Mouse (Mus musculus): Measurements from ENCODE around the gene Gm11563. TPM values are rescaled to one million over a fixed set of nuclear protein-coding genes. Genes with fewer than 3 reads are reported as not detected.
"Not testable (repeated sequence)": the region's sequence is repeated elsewhere in the genome, so short reads cannot be mapped to it uniquely, and the experiment has no call there.

Gm11563 gene
- not detected for total RNA-seq (2021)

GRCm38 (mm10) chr11:99658467-99659010 is at the start of gene Gm11563:
Gene Gm11563, minus strand, starts transcription at chr11:99658960.
- DNase-seq (ENCODE audit: extremely low spot score in 1 of 2, low spot score in 2 of 2); intact Hi-C loops (cut with DNase I): not testable (repeated sequence)

DNA sequence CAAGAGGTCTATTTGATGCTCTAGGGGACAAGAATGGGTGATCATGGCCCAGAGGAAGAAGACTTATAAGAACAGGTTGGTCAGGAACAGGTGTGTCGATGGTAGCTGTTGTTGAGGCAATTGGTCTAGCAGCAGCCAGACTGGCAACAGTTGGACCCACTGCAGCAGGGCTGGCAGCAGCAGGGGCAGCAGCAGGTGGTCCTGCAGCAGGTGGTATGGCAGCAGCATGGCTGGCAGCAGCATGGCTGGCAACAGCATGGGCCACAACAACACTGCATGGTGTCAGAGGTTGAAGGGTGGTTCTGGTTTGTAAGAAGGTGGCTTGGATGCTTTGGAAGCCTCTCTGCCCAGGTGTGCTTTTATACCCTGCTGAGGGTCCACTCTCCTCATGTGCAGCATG is 31.7 kb upstream of the Gm11563 start, which contains the start of gene Gm14190:
Gene Gm14190 (minus strand): TSS at position 278 of the 400 bp plus-strand sequence.
- DNase-seq (ENCODE audit: extremely low spot score in 1 of 2, low spot score in 2 of 2): no peak
- intact Hi-C loops (cut with DNase I): loop anchor here (10.0 kb wide), 1 partner anchor 274 kb away; no protein-coding TSS in a partner anchor

GRCm38 (mm10) chr11:99685235-99685634 is 26.5 kb upstream of the Gm11563 start:
- DNase-seq (ENCODE audit: extremely low spot score in 1 of 2, low spot score in 2 of 2): not testable (repeated sequence)
- intact Hi-C loops (cut with DNase I): loop anchor here (5.0 kb wide), 1 partner anchor 37 kb away; no protein-coding TSS in a partner anchor

GRCm38 (mm10) chr11:99683481-99683880 is 24.7 kb upstream of the Gm11563 start:
- no peak for DNase-seq (ENCODE audit: extremely low spot score in 1 of 2, low spot score in 2 of 2)
- intact Hi-C loops (cut with DNase I): no loop called here

- intact Hi-C loops (cut with DNase I): no loop called here
- DNase-seq (ENCODE audit: extremely low spot score in 1 of 2, low spot score in 2 of 2): no peak
Measured at GRCm38 (mm10) chr11:99665860-99666259, 7.1 kb upstream of the Gm11563 start, which contains the start of gene Krtap4-6. Gene Krtap4-6, minus strand, starts transcription at chr11:99665960.

DNA sequence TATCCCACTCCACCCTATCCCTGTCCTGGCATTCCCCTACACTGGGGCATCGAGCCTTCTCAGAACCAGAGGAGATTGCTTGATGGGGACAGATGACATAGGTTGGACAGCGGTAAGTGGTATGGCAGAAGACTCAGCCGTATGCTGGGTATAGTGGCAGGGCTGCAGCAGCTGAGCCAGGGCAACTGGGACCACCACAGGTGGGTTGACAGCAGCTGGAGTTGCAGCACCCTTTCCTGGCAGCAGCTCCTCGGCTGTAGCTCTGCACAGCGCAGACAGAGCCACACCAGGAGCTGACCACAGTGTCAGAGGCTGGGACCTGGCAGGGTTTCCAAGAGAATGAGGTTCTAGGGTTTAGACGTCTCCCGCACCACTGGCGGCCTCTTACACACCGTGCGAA is 4.0 kb upstream of the Gm11563 start:
- DNase-seq (ENCODE audit: extremely low spot score in 1 of 2, low spot score in 2 of 2): no peak
- intact Hi-C loops (cut with DNase I): no loop called here

DNA sequence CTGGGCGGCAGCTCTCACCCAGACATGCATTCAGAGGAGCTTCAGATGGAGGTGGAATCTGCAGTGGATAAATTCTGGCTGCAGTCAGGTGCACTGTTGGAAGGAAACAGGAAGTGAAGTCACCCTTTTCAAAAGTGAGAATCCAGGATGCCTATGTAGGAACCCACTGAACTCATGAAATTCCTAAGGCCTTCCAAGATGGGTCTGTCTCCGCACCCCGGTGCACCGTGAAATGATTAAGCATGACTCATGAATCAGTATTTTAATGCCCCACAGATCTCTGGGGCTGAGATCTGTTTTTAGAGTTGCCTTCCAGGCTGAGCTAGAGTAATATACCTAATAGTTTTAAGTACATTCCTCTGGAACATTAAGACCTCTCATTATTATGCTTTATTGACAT is 496 bp upstream of the Gm11563 start:
- intact Hi-C loops (cut with DNase I): no loop called here
- DNase-seq (ENCODE audit: extremely low spot score in 1 of 2, low spot score in 2 of 2): no peak

DNA sequence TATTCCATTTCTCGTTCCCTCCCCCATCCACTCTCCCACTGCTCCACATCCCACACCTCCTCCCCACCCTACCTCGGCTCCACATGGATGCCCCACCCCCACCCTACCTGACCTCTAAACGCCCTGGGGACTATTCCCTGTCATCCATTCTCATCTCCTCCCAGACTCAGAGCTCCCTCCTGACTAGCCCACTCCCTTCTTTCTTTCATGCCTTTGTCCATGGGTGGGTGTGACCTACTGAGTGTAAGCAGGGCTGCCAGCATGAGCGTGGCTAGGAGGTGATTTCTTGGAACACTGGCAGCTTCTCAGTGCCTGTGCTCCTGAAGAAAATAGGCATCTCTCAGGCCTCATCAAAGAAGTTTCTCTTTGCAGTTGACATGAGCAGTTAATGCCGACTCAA is 1.7 kb downstream of the Gm11563 start:
- no peak for DNase-seq (ENCODE audit: extremely low spot score in 1 of 2, low spot score in 2 of 2)
- intact Hi-C loops (cut with DNase I): no loop called here

DNA sequence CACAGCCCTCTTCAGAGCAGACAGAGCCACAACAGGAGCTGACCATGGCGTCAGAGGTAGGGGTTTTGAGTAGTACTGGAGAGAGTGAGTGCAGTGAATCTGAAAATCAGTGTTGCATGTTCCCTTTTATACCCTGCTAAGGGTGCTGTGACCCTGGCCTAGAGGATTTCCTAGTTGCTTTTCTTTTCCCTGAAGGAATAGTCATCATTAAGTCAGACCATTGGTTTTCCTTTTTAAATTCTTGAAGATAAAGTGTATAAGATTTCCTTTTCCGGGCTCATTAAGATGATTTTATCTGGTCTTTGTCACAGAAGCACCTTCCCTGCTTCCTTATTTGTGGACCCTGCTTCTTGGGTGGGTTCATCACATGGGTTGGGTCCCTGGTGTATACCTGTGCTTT is 8.6 kb downstream of the Gm11563 start, which contains the start of gene Gm11555:
Gene Gm11555 (minus strand): TSS at position 101 of the 400 bp plus-strand sequence.
- intact Hi-C loops (cut with DNase I): no loop called here

DNA sequence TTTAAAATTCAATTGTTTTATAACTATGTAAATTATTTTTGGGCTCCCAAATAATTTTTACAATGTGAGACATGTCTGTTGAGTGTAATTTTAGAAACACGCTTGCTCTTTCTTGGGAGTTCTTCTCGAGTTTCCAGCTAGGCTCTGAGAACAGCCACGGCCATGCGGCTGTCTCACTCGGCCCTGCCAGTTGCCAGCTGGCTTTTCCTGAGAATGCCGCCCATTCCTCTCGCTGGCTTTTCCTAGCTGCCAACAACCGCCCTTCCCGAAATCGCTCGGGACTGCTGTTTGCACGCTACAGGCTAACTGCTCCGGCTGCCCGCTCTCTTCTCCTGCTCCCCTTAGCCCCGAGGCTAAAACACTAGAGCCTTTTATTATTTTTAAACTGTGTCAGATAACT is 12.3 kb downstream of the Gm11563 start:
- DNase-seq (ENCODE audit: extremely low spot score in 1 of 2, low spot score in 2 of 2): no peak

More for the DNA sequence above, 8.6 kb downstream of the Gm11563 start, which contains the start of gene Gm11555:
- no peak for DNase-seq (ENCODE audit: extremely low spot score in 1 of 2, low spot score in 2 of 2)

DNA sequence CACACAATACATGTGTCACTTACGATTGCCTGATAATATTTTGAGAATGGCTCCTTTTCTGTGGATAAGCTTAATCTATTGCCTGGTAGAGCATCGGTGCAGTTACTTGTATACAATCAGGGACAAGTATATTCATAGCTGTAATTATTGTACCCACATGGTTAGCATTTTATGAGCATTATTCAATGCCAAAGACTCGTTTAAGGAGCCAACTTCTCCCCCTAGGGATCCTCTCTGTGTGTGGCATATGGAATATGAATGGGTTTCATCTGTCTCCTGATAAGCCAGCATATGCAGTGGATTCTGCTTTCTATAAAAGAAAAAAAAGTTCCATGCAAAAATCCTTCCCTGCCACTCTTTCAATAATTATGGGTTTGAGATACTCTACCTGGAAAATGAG is 14.4 kb downstream of the Gm11563 start:
- no peak for DNase-seq (ENCODE audit: extremely low spot score in 1 of 2, low spot score in 2 of 2)
- intact Hi-C loops (cut with DNase I): no loop called here

More for the DNA sequence above, 12.3 kb downstream of the Gm11563 start:
- intact Hi-C loops (cut with DNase I): no loop called here

DNA sequence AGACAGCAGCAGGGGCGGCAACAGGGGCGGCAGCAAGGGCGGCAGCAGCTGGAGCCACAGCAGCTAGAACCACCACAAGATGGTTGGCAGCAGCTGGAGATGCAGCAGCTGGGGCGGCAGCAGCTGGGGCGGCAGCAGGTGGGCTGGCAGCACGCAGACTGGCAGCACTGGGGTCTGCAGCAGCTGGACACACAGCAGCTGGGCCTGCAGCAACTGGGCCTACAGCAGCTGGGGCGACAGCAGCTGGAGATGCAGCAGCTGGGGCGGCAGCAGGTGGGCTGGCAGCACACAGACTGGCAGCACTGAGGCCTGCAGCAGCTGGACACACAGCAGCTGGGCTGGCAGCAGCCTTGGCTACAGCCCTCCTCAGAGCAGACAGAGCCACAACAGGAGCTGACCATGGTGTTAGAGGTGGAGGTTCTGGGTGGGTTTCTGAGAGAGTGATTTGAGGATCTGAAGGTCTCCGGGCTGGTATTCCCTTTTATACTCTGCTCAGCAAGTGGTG is 15.1 kb downstream of the Gm11563 start, which contains the start of gene Krtap4-7:
Gene Krtap4-7 (minus strand): TSS at position 455 of the 505 bp plus-strand sequence.
- intact Hi-C loops (cut with DNase I); DNase-seq (ENCODE audit: extremely low spot score in 1 of 2, low spot score in 2 of 2): not testable (repeated sequence)

GRCm38 (mm10) chr11:99640926-99641325 is 17.8 kb downstream of the Gm11563 start:
- DNase-seq (ENCODE audit: extremely low spot score in 1 of 2, low spot score in 2 of 2): no peak

DNA sequence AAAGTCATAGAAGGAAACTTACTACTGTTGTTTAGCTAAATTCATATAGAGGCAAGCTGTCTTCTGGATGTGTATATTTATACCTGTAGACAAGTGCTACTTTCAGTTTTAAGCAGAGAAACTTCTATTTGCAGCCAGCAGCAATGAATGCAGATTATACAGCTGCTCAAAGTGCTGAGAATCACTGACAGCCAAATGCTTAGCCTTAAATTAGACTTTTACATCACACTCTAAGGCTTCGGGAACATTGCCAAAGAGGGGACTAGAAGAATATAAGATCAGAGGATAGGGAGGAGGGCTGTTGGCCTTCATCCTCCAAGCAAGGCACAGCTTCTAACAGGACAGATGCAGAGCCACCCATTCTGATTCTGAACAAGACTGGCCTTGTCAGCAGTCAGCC is 21.7 kb downstream of the Gm11563 start:
- DNase-seq (ENCODE audit: extremely low spot score in 1 of 2, low spot score in 2 of 2): peak in 1 of 2 experiments; percentile 63
- intact Hi-C loops (cut with DNase I): no loop called here

More at GRCm38 (mm10) chr11:99640926-99641325, 17.8 kb downstream of the Gm11563 start:
- intact Hi-C loops (cut with DNase I): no loop called here

DNA sequence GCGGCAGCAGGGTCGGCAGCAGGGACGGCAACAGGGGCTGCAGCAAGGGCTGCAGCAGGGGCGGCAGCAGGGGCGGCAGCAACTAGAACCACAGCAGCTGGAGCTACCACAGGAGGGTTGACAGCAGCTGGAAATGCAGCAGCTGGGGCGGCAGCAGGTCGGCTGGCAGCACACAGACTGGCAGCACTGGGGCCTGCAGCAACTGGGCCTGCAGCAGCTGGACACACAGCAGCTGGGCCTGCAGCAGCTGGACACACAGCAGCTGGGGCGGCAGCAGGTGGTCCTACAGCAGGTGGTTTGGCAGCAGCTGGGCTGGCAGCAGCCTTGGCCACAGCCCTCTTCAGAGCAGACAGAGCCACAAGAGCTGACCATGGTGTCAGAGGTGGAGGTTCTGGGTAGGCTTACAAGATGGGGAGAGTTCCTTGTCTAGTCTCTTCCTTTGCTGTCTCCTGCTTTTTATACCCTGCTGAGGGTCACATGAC is 24.1 kb downstream of the Gm11563 start, which contains the start of gene Krtap4-2:
Gene Krtap4-2 (minus strand): TSS at position 432 of the 482 bp plus-strand sequence.
- no peak for DNase-seq (ENCODE audit: extremely low spot score in 1 of 2, low spot score in 2 of 2)
- intact Hi-C loops (cut with DNase I): no loop called here

GRCm38 (mm10) chr11:99633293-99633692 is 25.5 kb downstream of the Gm11563 start:
- intact Hi-C loops (cut with DNase I): no loop called here
- DNase-seq (ENCODE audit: extremely low spot score in 1 of 2, low spot score in 2 of 2): no peak

- intact Hi-C loops (cut with DNase I): no loop called here
- no peak for DNase-seq (ENCODE audit: extremely low spot score in 1 of 2, low spot score in 2 of 2)
Measured at GRCm38 (mm10) chr11:99630890-99631289, 27.9 kb downstream of the Gm11563 start.

- intact Hi-C loops (cut with DNase I): no loop called here
Measured at GRCm38 (mm10) chr11:99628138-99628537, 30.6 kb downstream of the Gm11563 start, which contains the start of gene Krtap4-1. Gene Krtap4-1, minus strand, starts transcription at chr11:99628238.

DNA sequence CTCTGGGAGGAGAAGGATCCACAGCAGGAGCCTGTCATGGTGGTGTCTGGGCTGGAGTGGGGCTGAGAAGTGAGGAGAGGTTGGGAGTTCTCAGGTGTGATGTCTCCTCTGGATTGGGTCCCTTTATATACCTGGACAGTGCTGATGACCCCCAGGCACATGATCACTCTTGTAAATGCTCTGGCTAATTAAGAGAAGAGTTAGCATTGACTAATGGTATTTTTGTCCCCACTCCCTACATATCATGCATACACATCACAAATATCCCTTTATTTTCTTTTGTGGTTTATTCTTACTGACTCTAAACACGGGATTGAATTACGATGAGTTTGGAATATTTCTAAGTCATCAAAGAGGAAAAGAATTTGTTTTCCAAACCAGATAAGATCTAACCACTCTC is 38.4 kb downstream of the Gm11563 start, which contains the start of gene Gm11562:
Gene Gm11562 (minus strand): TSS at position 101 of the 400 bp plus-strand sequence.
- no peak for DNase-seq (ENCODE audit: extremely low spot score in 1 of 2, low spot score in 2 of 2)
- intact Hi-C loops (cut with DNase I): no loop called here

More at GRCm38 (mm10) chr11:99628138-99628537, 30.6 kb downstream of the Gm11563 start, which contains the start of gene Krtap4-1:
- no peak for DNase-seq (ENCODE audit: extremely low spot score in 1 of 2, low spot score in 2 of 2)
